Mouse (Mus musculus): ENCODE data around the gene Rtl8b.
"Not testable (repeated sequence)": the region's sequence is repeated elsewhere in the genome, so short reads cannot be mapped to it uniquely, and the experiment has no call there.

Rtl8b gene

GRCm38 (mm10) chrX:53670294-53670693 is at the start of gene Rtl8b:
Rtl8b (minus strand) TSS chrX:53670408.
- in situ Hi-C loops (cut with MboI) = no loop called here

- in situ Hi-C loops (cut with MboI) = no loop called here
These were observed 46.3 kb upstream of the Rtl8b start for GRCm38 (mm10) chrX:53716323-53717182.

- in situ Hi-C loops (cut with MboI) = no loop called here
These were observed 45.7 kb upstream of the Rtl8b start for GRCm38 (mm10) chrX:53715942-53716322.

GRCm38 (mm10) chrX:53702673-53703072 is 32.5 kb upstream of the Rtl8b start:
- in situ Hi-C loops (cut with MboI) = no loop called here

GRCm38 (mm10) chrX:53699225-53699624 is 29.0 kb upstream of the Rtl8b start:
- in situ Hi-C loops (cut with MboI) = no loop called here

- in situ Hi-C loops (cut with MboI) = no loop called here
These were observed 24.0 kb upstream of the Rtl8b start for GRCm38 (mm10) chrX:53694008-53694777.

- in situ Hi-C loops (cut with MboI) = no loop called here
These were observed 22.9 kb upstream of the Rtl8b start for GRCm38 (mm10) chrX:53693141-53693540.

- in situ Hi-C loops (cut with MboI) = no loop called here
These were observed 21.9 kb upstream of the Rtl8b start for GRCm38 (mm10) chrX:53692065-53692464.

GRCm38 (mm10) chrX:53684676-53685075 is 14.5 kb upstream of the Rtl8b start:
- in situ Hi-C loops (cut with MboI) = not testable (repeated sequence)

- in situ Hi-C loops (cut with MboI) = not testable (repeated sequence)
These were observed 12.4 kb upstream of the Rtl8b start for GRCm38 (mm10) chrX:53682650-53683049.

- in situ Hi-C loops (cut with MboI) = not testable (repeated sequence)
These were observed 6.7 kb upstream of the Rtl8b start for GRCm38 (mm10) chrX:53676943-53677342.

- in situ Hi-C loops (cut with MboI) = not testable (repeated sequence)
These were observed 488 bp upstream of the Rtl8b start for GRCm38 (mm10) chrX:53670696-53671095.

- in situ Hi-C loops (cut with MboI) = not testable (repeated sequence)
These were observed 494 bp downstream of the Rtl8b start for GRCm38 (mm10) chrX:53669557-53670270.

GRCm38 (mm10) chrX:53652917-53653316 is 17.3 kb downstream of the Rtl8b start:
- in situ Hi-C loops (cut with MboI) = not testable (repeated sequence)

- in situ Hi-C loops (cut with MboI) = no loop called here
These were observed 24.3 kb downstream of the Rtl8b start for GRCm38 (mm10) chrX:53645885-53646284.

- in situ Hi-C loops (cut with MboI) = not testable (repeated sequence)
These were observed 26.9 kb downstream of the Rtl8b start, which contains the start of gene Rtl8a for GRCm38 (mm10) chrX:53642980-53643961. Rtl8a (minus strand) TSS chrX:53643682.

GRCm38 (mm10) chrX:53642604-53642979 is 27.6 kb downstream of the Rtl8b start:
- in situ Hi-C loops (cut with MboI) = not testable (repeated sequence)

GRCm38 (mm10) chrX:53638107-53638506 is 32.1 kb downstream of the Rtl8b start:
- in situ Hi-C loops (cut with MboI) = not testable (repeated sequence)

All from mature B cell (primary cell).